Mouse (Mus musculus) adrenal gland, postnatal 10 days (tissue): Measurements from ENCODE around the gene Copz2. TPM values are rescaled to one million over a fixed set of nuclear protein-coding genes. Genes with fewer than 3 reads are reported as not detected.
"Not testable (repeated sequence)": the region's sequence is repeated elsewhere in the genome, so short reads cannot be mapped to it uniquely, and the experiment has no call there.

Experiments used
- DNase-seq: peaks from one replicate; pipeline ENCODE4 v3.0.0; 2021; ENCODE audit warnings: mixed read lengths
- long read RNA-seq, 2 experiments: library from polyadenylated mRNA; stranded (forward); transcript quantifications; one replicate each; pipeline ENCODE4 v2.0.0; 2021
- total RNA-seq, 2 experiments: library from RNA; stranded (reverse); gene quantifications; 2 replicates each; pipeline ENCODE4 v1.2.3; 2021

Copz2 gene
- total RNA-seq = 10 to 100 TPM; 45.5 to 50.3 TPM
- long read RNA-seq, experiment 1, transcript Copz2-201 (9 exons, 930 nt) = major isoform, 49 of 63 reads
- long read RNA-seq, experiment 1, partial matches to known transcripts = 6 of 63 reads
- long read RNA-seq, experiment 1, other reads (novel, unspliced or antisense) = 8 of 63 reads
- long read RNA-seq, experiment 2, transcript Copz2-201 (9 exons, 930 nt) = major isoform, 36 of 38 reads
- long read RNA-seq, experiment 2, partial matches to known transcripts = 2 of 38 reads
- long read RNA-seq, experiment 2, other reads (novel, unspliced or antisense) = 0 of 38 reads

- peak; percentile 82 for DNase-seq
Observed at GRCm38 (mm10) chr11:96849681-96850467, at the start of gene Copz2. Copz2 (plus strand) TSS chr11:96849870.

GRCm38 (mm10) chr11:96805606-96806005 is 44.1 kb upstream of the Copz2 start:
- no peak for DNase-seq

GRCm38 (mm10) chr11:96808066-96808465 is 41.6 kb upstream of the Copz2 start:
- no peak for DNase-seq

- no peak for DNase-seq
Observed at GRCm38 (mm10) chr11:96809562-96810235, 40.0 kb upstream of the Copz2 start.

GRCm38 (mm10) chr11:96811188-96811587 is 38.5 kb upstream of the Copz2 start:
- not testable (repeated sequence) for DNase-seq

GRCm38 (mm10) chr11:96813455-96813854 is 36.2 kb upstream of the Copz2 start:
- no peak for DNase-seq

- DNase-seq = no peak
Observed at GRCm38 (mm10) chr11:96813920-96814319, 35.8 kb upstream of the Copz2 start.

GRCm38 (mm10) chr11:96814443-96814842 is 35.2 kb upstream of the Copz2 start:
- DNase-seq = no peak

- DNase-seq = no peak
Observed at GRCm38 (mm10) chr11:96815895-96816294, 33.8 kb upstream of the Copz2 start.

GRCm38 (mm10) chr11:96816494-96816893 is 33.2 kb upstream of the Copz2 start:
- no peak for DNase-seq

- DNase-seq = no peak
Observed at GRCm38 (mm10) chr11:96816979-96817378, 32.7 kb upstream of the Copz2 start.

GRCm38 (mm10) chr11:96818128-96818710 is 31.5 kb upstream of the Copz2 start:
- DNase-seq = no peak

GRCm38 (mm10) chr11:96821956-96822355 is 27.7 kb upstream of the Copz2 start:
- no peak for DNase-seq

GRCm38 (mm10) chr11:96822675-96823470 is 26.8 kb upstream of the Copz2 start:
- peak; percentile 77 for DNase-seq

- peak; percentile 40 for DNase-seq
Observed at GRCm38 (mm10) chr11:96823471-96823837, 26.2 kb upstream of the Copz2 start.

GRCm38 (mm10) chr11:96823880-96824782 is 25.5 kb upstream of the Copz2 start:
- DNase-seq = peak; percentile 93

GRCm38 (mm10) chr11:96824783-96825495 is 24.7 kb upstream of the Copz2 start:
- peak; percentile 88 for DNase-seq

GRCm38 (mm10) chr11:96826481-96826880 is 23.2 kb upstream of the Copz2 start:
- peak; percentile 58 for DNase-seq

- peak; percentile 45 for DNase-seq
Observed at GRCm38 (mm10) chr11:96827062-96827581, 22.5 kb upstream of the Copz2 start.

GRCm38 (mm10) chr11:96827917-96828316 is 21.8 kb upstream of the Copz2 start:
- DNase-seq = no peak
